Mouse (Mus musculus) cerebellum, postnatal 4 days (tissue): ENCODE results near the gene Gm9736.
A peak's percentile ranks its signal among the peaks of the same experiment; 100 is the strongest.
"Not testable (repeated sequence)": the region's sequence is repeated elsewhere in the genome, so short reads cannot be mapped to it uniquely, and the experiment has no call there.

Experiments used
- DNase-seq, 2 experiments: peaks; one replicate each; pipeline ENCODE4 v3.0.0; 2022; ENCODE audit warnings: low spot score in 2 of 2, mixed read lengths in 1 of 2

Gm9736 gene

GRCm38 (mm10) chr10:77726186-77726585 lies 25.0 kb downstream of the Gm9736 start, which contains the start of gene Gm10100:
TSS of gene Gm10100 (plus strand) at chr10:77726486.
- peak in 1 of 2 experiments; percentile 18 for DNase-seq

- no peak for DNase-seq
Measured at GRCm38 (mm10) chr10:77724855-77725254, 26.3 kb downstream of the Gm9736 start.

- not testable (repeated sequence) for DNase-seq
Measured at GRCm38 (mm10) chr10:77720299-77720698, 30.9 kb downstream of the Gm9736 start, which contains the start of gene Krtap12-1. TSS of gene Krtap12-1 (plus strand) at chr10:77720599.

GRCm38 (mm10) chr10:77715507-77715906 lies 35.6 kb downstream of the Gm9736 start, which contains the start of gene Gm10142:
TSS of gene Gm10142 (plus strand) at chr10:77715807.
- no peak for DNase-seq

- no peak for DNase-seq
Measured at GRCm38 (mm10) chr10:77713734-77714133, 37.4 kb downstream of the Gm9736 start.

- not testable (repeated sequence) for DNase-seq
Measured at GRCm38 (mm10) chr10:77711157-77711556, 40.0 kb downstream of the Gm9736 start, which contains the start of gene Gm10024. TSS of gene Gm10024 (plus strand) at chr10:77711457.

GRCm38 (mm10) chr10:77709831-77710230 lies 41.3 kb downstream of the Gm9736 start:
- DNase-seq: no peak

- DNase-seq: no peak
Measured at GRCm38 (mm10) chr10:77706326-77706725, 44.8 kb downstream of the Gm9736 start, which contains the start of gene Gm10272. TSS of gene Gm10272 (plus strand) at chr10:77706626.
